Mouse (Mus musculus) left cerebral cortex, postnatal 36 days (tissue): Measurements from ENCODE around the gene Cyp17a1. TPM values are rescaled to one million over a fixed set of nuclear protein-coding genes. Genes with fewer than 3 reads are reported as not detected.

ENCODE experiments used
- DNase-seq, 2 experiments: peaks; one replicate each; pipeline ENCODE4 v3.0.0; 2021 to 2022; ENCODE audit warnings: low spot score in 2 of 2, mixed read lengths in 1 of 2
- intact Hi-C: fragments of 180-260 bp; cut with DNase I; formaldehyde crosslinking; loops from one replicate; pipeline ENCODE4 v1.15.1; 2025
- total RNA-seq, 2 experiments: library from RNA; stranded (reverse); gene quantifications; 2 replicates each; pipeline ENCODE4 v1.2.3; 2021

The Cyp17a1 gene
- total RNA-seq, 2 experiments from 2014 or later = not detected

GRCm38 (mm10) chr19:46679720-46680383 is 6.9 kb upstream of the Cyp17a1 start:
- no peak for DNase-seq
- intact Hi-C loops = no loop called here

GRCm38 (mm10) chr19:46675641-46676040 is 2.7 kb upstream of the Cyp17a1 start:
- intact Hi-C loops = no loop called here
- DNase-seq = no peak

- peak; percentile 51 to 53 for DNase-seq
- intact Hi-C loops = loop anchor here (2.0 to 5.0 kb wide), 2 partner anchors 70 to 197 kb away; no protein-coding TSS in a partner anchor
Observed at GRCm38 (mm10) chr19:46670691-46671090, 2.3 kb downstream of the Cyp17a1 start.

- intact Hi-C loops = loop anchor here (2.0 to 5.0 kb wide), 3 partner anchors 71 to 197 kb away; no protein-coding TSS in a partner anchor
- DNase-seq = no peak
Observed at GRCm38 (mm10) chr19:46669802-46670201, 3.2 kb downstream of the Cyp17a1 start.

GRCm38 (mm10) chr19:46668263-46668662 is 4.7 kb downstream of the Cyp17a1 start:
- no peak for DNase-seq
- intact Hi-C loops = loop anchor here (5.0 kb wide), 1 partner anchor 81 kb away; no protein-coding TSS in a partner anchor

- intact Hi-C loops = loop anchor here (5.0 kb wide), 1 partner anchor 80 kb away; no protein-coding TSS in a partner anchor
- DNase-seq = no peak
Observed at GRCm38 (mm10) chr19:46667300-46667699, 5.7 kb downstream of the Cyp17a1 start.

- DNase-seq = no peak
- intact Hi-C loops = loop anchor here (5.0 kb wide), 1 partner anchor 78 kb away; no protein-coding TSS in a partner anchor
Observed at GRCm38 (mm10) chr19:46665474-46665873, 7.5 kb downstream of the Cyp17a1 start.

- DNase-seq = no peak
Observed at GRCm38 (mm10) chr19:46662784-46663183, 10.2 kb downstream of the Cyp17a1 start.

GRCm38 (mm10) chr19:46662214-46662613 is 10.8 kb downstream of the Cyp17a1 start:
- DNase-seq = no peak
- intact Hi-C loops = no loop called here

More at GRCm38 (mm10) chr19:46662784-46663183, 10.2 kb downstream of the Cyp17a1 start:
- intact Hi-C loops = no loop called here

- intact Hi-C loops = no loop called here
Observed at GRCm38 (mm10) chr19:46661511-46661910, 11.5 kb downstream of the Cyp17a1 start.

GRCm38 (mm10) chr19:46658851-46659250 is 14.1 kb downstream of the Cyp17a1 start:
- intact Hi-C loops = no loop called here
- no peak for DNase-seq

More at GRCm38 (mm10) chr19:46661511-46661910, 11.5 kb downstream of the Cyp17a1 start:
- no peak for DNase-seq

GRCm38 (mm10) chr19:46658348-46658747 is 14.6 kb downstream of the Cyp17a1 start:
- intact Hi-C loops = no loop called here

GRCm38 (mm10) chr19:46657339-46658020 is 15.5 kb downstream of the Cyp17a1 start:
- no peak for DNase-seq
- intact Hi-C loops = no loop called here

More at GRCm38 (mm10) chr19:46658348-46658747, 14.6 kb downstream of the Cyp17a1 start:
- DNase-seq = no peak

- no peak for DNase-seq
- intact Hi-C loops = no loop called here
Observed at GRCm38 (mm10) chr19:46656151-46656840, 16.7 kb downstream of the Cyp17a1 start.

- no peak for DNase-seq
- intact Hi-C loops = no loop called here
Observed at GRCm38 (mm10) chr19:46655626-46656025, 17.3 kb downstream of the Cyp17a1 start.

GRCm38 (mm10) chr19:46653616-46654235 is 19.2 kb downstream of the Cyp17a1 start:
- intact Hi-C loops = no loop called here
- DNase-seq = no peak

GRCm38 (mm10) chr19:46653188-46653587 is 19.8 kb downstream of the Cyp17a1 start:
- intact Hi-C loops = no loop called here
- no peak for DNase-seq

GRCm38 (mm10) chr19:46648565-46648964 is 24.4 kb downstream of the Cyp17a1 start:
- DNase-seq = no peak
- intact Hi-C loops = loop anchor here (5.0 kb wide), 1 partner anchor 61 kb away; no protein-coding TSS in a partner anchor

GRCm38 (mm10) chr19:46647850-46648249 is 25.1 kb downstream of the Cyp17a1 start:
- DNase-seq = no peak
- intact Hi-C loops = loop anchor here (5.0 kb wide), 1 partner anchor 61 kb away; no protein-coding TSS in a partner anchor
